Mouse (Mus musculus) layer of hippocampus, adult 9-11 months (tissue): ENCODE results near the gene Cdk10.
"Not testable (repeated sequence)": the region's sequence is repeated elsewhere in the genome, so short reads cannot be mapped to it uniquely, and the experiment has no call there.

Source experiments
- DNase-seq: peaks from one replicate; pipeline ENCODE4 v3.0.0; 2022

Gene Cdk10

DNA sequence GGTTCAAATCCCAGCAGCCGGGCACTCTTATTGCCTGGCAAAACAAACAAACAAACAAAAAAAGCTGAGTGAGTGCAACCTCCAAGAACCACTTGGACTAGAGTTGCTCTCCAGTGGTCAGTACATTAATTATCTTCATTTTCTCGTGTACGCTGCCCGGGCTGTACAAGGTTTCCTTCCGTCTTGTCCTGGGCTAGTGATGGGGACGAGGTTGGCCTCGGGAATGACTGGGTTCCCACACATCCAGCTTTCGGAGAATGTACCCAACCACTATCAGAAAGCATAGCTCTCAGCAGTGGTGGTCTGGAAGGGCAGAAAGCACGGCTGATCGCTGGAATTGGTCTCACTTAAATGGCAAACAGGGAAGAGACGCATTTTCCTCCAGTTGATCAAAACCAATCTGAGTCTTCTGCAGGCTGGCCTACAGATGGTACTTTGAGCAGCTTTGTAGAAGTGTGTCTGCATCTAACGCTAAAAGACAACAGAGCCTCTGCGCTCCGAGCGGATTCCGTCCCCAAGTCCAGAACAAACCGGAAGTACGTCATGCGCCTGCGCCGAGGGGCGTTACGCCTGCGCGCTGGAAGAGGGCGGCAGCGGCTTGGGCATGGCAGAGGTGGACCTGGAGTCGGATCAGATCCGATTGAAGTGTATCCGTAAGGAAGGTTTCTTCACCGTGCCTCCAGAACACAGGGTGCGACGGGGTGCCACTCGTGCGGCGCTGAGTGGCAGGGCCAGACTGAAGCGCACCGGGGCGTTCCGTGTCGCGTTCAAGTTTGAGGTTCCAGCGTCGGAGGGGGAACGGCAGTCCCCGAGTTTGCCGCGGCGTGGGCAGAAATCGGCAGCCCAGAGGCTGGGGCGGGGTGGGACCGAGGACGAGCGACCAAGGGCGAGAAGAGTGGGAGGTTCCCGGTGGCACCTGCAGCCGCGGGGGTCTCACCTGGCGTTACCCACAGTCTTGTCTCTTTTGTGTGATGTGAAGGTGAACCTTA is at the start of gene Cdk10:
Gene Cdk10 (plus strand): TSS at position 565 of the 989 bp plus-strand sequence.
- DNase-seq: peak; percentile 91

DNA sequence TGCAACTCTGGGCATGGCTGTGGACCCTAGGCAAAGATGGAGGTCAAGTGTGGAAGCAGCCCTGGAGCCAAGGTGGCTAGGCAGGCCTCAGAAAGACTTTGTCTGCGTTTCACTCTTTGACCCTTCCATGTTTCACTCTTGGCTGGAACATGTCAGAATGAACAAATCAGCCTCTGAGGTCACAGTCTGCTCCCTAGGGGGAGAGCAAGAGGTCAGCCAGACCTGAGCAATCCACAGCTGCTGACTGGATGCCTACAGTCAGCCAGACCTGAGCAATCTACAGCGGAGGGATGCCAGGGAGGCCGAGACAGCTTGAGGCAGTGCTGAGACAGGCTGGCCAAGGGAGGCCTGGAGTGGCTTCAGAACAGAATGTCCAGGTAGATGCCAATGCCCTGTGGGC is 43.3 kb upstream of the Cdk10 start:
- no peak for DNase-seq

- no peak for DNase-seq
Observed at GRCm38 (mm10) chr8:123185566-123186409, 38.9 kb upstream of the Cdk10 start, which contains the start of gene Dpep1. Gene Dpep1, plus strand, starts transcription at chr8:123186242.

DNA sequence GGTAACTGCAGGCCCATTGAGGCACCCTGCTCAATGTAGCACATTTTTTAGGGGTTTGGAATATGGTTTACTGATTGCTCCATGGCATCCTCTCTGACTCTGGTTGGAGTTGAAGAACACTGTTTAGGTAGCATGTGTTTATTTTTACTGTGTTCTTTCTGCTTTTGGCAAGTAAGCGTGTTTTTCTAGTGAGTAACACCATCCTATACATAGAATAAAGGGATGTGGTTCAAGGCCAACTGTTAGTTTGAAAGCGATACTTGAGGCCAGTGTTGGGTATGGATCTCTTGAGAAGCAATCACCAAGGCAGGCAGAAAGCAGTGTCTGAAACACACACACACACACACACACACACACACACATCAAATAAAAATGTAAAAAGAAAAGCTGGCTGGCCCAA is 36.6 kb upstream of the Cdk10 start:
- DNase-seq: no peak

DNA sequence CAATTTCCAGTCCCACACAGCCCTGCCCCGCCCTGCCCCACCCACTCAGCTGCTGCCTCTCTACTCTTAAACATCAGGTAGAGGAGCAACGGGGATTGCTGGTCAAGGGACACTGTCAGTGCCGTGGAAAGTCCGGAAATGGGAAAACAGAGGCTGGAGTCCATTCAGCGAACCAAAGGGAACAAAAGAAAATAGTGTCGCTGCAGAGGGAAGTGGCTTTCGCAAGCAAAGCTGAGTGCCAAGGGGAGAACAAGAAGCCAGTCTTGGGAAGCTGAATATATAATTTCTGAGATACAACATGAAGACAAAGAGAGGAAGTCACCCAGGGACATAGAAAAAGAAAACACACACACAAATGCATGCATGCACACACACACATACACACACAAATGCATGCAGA is 35.8 kb upstream of the Cdk10 start:
- DNase-seq: no peak

DNA sequence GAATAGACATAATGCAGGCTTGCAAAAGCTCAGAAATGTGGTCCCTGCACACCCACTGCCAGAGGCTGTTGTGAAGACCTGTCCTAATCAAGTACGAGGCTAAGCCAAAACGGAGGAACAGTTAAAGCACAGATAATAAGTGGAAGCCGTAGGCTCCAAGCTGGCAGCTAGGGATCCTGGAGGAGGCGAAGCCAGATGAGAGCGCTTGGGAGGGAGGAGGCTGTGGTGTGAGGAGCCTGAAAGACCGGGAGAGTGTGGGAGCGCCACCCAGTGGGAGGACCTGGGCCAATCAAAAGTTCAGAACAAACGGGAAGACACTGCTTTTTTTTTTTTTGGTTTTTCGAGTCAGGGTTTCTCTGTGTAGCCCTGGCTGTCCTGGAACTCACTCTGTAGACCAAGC is 34.0 kb upstream of the Cdk10 start:
- peak; percentile 81 for DNase-seq

- DNase-seq: no peak
Observed at GRCm38 (mm10) chr8:123191908-123192307, 32.7 kb upstream of the Cdk10 start.

DNA sequence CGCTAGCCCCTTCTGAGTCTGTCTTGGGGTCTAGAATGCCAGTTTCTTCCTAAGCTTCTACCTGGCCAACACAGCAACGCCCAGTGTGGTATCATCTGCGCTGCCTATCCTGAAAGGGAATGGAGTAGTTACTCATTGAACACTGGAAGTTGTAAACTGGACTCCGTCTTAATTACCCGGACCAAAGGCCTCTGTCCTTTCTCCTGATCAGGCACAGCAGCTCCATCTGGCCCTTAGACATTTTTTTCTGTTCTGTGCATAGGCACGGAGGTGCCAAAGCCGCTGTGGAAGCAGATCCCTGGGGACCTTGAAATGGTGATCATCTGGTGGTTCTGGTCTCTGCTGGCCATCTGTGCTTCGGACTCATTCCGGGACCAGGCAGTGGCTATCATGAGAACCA is 30.9 kb upstream of the Cdk10 start:
- DNase-seq: no peak

DNA sequence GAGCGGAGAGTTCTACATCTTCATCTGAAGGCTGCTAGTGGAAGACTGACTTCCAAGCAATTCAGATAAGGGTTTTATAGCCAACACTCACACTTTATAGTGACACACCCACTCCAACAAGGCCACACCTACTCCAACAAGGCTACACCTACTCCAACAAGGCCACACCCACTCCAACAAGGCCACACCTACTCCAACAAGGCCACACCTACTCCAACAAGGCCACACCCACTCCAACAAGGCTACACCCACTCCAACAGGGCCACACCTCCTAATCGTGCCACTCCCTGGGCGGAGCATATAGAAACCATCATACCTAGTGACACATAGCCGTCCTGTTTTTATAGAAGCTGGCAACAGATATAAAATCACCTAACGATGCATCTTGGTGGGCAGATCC is 27.6 kb upstream of the Cdk10 start:
- DNase-seq: not testable (repeated sequence)

- no peak for DNase-seq
Observed at GRCm38 (mm10) chr8:123199864-123200263, 24.8 kb upstream of the Cdk10 start.

DNA sequence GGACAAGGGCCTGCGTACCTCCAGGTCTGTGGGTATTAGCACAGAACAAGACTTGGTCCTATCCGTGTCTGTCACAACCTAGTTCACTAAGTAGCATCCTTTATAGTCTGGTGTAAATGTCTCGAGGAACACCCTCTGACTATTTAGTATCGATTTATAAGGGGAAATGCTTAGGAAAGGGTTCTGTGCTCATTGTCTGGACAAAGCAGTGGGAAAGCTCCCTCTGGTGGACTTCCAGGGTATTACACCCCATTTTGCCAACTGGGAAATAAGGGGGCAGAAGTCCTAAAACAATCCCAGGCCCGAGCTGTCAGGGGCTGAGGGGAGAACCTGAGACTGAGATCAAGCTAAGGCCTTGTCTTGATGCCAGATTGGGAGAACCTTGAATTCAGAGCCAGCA is 22.4 kb upstream of the Cdk10 start:
- no peak for DNase-seq

DNA sequence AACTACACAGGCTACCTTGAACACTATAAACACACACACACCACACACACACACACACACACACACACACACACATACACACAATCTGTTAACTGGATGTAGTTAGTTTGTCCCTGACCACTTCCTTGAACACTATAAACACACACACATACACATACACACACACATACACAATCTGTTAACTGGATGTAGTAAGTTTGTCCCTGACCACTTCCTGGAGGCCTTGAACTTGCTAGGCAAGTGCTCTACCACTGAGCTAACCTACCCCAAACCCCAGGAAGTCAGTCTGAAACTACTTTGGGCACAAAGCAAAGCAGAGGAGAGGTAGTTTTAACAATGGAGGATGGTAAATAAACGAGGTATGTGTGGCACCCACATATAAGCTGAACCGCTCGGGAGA is 21.1 kb upstream of the Cdk10 start:
- DNase-seq: no peak

DNA sequence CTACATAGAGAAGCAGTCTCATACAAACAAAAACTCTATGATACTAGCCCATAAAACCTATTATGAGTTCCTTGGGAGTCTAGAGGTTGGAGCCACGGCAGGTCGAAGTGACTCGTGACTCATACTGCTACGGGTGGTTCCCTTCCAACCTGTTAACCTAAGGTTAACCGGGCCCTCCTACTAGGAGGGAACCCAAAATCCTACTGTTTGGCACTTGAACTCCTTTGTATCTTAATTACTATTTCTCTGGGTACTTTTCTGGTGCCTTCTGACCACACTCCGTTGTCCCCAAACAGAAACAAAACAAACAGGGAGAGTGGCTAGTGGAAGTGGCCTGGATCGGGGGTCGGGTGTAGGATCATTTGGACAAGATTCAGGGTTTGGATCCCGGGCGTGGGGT is 12.8 kb upstream of the Cdk10 start:
- no peak for DNase-seq

GRCm38 (mm10) chr8:123212321-123213117 is 12.1 kb upstream of the Cdk10 start, which contains the start of the genes Chmp1a and Spata33:
Gene Chmp1a, minus strand, starts transcription at chr8:123212763.
Gene Spata33, plus strand, starts transcription at chr8:123212832.
- DNase-seq: peak; percentile 91

- no peak for DNase-seq
Observed at GRCm38 (mm10) chr8:123213118-123213772, 11.4 kb upstream of the Cdk10 start.

DNA sequence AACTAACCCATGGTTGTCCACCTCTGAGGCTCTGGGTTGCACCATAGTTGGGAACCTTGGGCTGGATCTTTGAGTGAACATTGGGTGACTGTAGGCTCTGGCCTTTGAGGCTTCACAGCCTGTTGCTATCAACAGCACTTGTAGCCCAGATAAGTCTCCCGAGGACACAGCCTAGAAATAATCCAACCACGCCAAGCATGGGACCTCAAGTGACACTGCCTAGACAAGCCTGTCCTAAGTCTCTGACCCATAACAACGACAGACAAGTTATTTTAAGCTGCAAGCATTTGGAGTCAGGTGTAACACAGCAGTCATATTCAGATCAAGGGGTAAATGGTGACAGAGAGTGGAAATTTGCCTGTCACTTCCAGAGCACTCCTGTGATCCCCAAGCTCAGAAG is 9.2 kb upstream of the Cdk10 start:
- no peak for DNase-seq

DNA sequence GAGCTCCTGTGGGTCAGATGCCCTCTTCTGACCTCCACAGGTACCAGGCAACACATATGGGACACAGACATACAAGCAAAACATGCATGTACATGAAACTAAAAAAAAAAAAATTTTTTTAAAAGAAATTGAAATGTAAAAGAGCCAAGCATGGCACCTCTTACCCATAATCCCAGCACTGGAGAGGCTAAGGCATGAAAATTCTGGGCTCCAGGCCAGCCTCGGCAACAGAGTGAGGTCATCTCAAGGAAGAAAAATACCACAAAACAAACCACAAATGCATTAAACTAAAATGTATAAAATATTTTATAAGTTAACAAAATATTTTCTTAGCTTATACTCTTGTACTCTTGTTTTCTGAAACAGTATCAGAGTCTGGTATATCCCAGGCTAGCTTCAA is 3.7 kb upstream of the Cdk10 start:
- DNase-seq: no peak

DNA sequence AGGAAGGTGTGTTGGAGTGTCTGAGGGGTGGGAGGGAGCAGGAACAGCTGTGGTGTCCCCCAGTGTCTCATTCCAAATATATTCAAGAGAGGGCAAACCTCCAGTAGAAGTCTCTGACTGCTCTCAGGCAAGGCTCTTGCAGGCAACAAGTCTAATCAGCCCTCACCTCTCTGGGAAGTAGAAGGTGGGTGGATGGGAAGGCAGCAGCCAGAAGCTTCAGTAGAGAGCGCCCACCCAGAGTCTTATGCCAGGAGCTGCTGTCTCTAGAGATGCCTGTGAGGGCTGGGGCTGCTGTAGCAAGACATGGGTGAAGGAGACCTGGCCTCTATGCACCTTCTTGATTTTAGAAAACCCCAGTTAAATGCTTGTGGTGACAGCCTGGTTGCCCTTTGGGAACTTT is 3.8 kb downstream of the Cdk10 start:
- DNase-seq: no peak

DNA sequence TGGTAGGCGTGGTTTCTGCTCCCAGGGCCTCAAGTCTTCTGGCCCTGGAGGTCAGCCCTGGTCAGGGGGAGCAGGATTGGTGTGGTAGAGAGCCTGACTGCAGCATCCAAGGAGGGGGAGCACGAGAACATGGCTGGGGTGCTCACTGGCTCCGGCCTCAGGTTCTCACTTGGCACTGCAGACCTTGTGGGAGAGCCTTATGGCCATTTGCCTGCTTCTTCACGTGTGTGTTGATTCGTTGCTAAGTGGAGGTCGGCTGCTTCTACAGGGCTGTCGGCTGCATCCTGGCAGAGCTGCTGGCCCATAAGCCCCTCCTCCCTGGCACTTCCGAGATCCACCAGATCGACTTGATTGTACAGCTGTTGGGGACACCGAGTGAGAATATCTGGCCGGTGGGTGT is 5.7 kb downstream of the Cdk10 start:
- DNase-seq: not testable (repeated sequence)

- DNase-seq: no peak
Observed at GRCm38 (mm10) chr8:123231742-123232141, 7.1 kb downstream of the Cdk10 start.

- DNase-seq: no peak
Observed at GRCm38 (mm10) chr8:123232553-123232952, 7.9 kb downstream of the Cdk10 start.

DNA sequence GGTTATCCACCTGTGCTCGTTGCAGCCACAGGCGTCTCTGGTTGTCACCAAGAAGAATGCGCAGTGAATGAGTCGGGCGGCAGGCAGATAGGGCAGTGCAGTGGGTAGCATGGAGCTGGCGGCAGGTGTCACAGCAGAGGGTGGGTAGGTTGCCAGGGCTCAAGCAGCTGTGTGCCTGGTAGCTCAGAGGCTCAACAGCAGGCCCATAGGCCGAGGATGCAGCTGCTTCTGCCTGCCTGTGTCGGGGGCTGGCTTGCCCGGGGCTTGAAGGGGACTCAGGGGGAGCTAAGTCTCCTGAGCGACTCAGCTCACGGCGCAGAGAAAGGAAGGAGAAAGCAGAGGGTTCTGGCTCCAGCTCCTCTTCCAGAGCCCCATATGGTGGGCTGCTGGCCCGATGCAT is 8.7 kb downstream of the Cdk10 start:
- no peak for DNase-seq
